Mouse (Mus musculus) limb, embryonic 10.5 days (tissue): ENCODE data around the gene Rab3a. TPM values are rescaled to one million over a fixed set of nuclear protein-coding genes. Genes with fewer than 3 reads are reported as not detected.

Experiments
- DNase-seq: peaks from one replicate; pipeline ENCODE4 v3.0.0-alpha.2; 2017; ENCODE audit warnings: low spot score
- H3K27ac ChIP-seq: fragments of 300-500 bp; sonication (generic); 2 replicates; pipeline ENCODE4 v1.5.1; 2016; ENCODE audit warnings: mild to moderate bottlenecking
- H3K27me3 ChIP-seq: fragments of 300-500 bp; sonication (generic); 2 replicates; pipeline ENCODE4 v1.6.1; 2016; ENCODE audit warnings: low read depth, mild to moderate bottlenecking; ENCODE audit not compliant: poor library complexity, severe bottlenecking
- H3K36me3 ChIP-seq: fragments of 300-500 bp; sonication (generic); 2 replicates; pipeline ENCODE4 v1.6.1; 2016; ENCODE audit warnings: mild to moderate bottlenecking, moderate library complexity
- H3K4me1 ChIP-seq: fragments of 300-500 bp; sonication (generic); 2 replicates; pipeline ENCODE4 v1.6.1; 2016
- H3K4me3 ChIP-seq: fragments of 300-500 bp; sonication (generic); 2 replicates; pipeline ENCODE4 v1.5.1; 2016; ENCODE audit warnings: mild to moderate bottlenecking, moderate library complexity
- H3K9me3 ChIP-seq: fragments of 300-500 bp; sonication (generic); replicated peaks from 2 replicates; pipeline ENCODE4 v1.6.1; 2016; ENCODE audit warnings: mild to moderate bottlenecking
- WGBS: fragments of 180-500 bp; shearing (Covaris S2); methylation state at CpG from one replicate; pipeline ENCODE4 v1.1.7; 2016; 5-methylcytosine and 5-hydroxymethylcytosine counted together
- polyA plus RNA-seq: library from polyadenylated mRNA; unstranded; fragments of >200 nt; fragmentation: Nextera tagmentation; extraction: Ambion mirVana; gene quantifications from 2 replicates; pipeline ENCODE4 v1.2.1, GENCODE M21; 2016

Rab3a gene
- polyA plus RNA-seq, 1 experiment from 2014 or later, result 10.8 TPM

DNA sequence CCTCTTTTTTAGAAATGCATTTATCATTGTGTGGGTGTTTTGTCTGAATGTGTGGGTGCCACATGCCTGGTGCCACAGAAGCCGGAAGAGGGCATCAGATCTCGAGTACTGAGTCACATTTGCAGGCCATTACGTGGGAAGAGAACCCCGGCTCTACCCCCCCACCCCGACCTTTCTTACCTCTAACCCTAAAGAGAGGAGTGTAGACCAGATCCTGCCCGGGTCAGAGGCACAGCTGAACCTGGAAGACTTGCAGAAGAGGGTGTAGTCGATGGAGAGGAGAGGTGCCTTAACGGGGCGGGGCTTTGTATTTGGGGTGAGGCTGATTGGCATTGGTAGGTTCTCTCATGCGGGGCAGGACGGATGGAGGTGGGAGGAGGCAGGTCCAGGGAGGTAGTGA, 9.7 kb upstream of the Rab3a start:
- 52% methylated on average over 11 of the region's 11 CpGs for WGBS
- no peak for DNase-seq

DNA sequence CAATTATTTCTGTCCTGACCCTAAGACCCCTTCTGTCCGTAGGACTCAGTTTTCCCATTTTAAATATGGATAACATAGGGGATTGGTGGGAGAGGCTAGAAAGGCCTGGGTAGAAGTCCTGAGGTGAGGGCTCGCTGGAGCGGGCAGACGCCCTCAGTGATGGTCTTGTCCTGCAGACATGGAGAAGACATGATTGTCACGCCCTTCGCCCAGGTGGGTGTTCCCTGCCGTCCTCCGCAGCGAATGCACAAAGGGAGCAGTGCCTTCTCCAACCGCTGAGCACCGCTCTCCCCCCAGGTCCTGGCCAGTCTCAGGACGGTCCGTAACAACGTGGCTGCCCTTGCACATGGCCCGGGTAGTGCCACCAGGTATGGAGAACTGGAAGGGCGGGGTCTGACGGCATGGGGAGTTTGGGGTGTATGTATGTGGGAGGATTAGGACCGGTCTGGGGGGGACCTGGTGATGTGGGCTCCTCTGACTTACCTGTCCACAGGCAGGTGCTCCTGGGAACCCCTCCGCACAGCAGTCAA, 8.7 kb upstream of the Rab3a start:
- Histone ChIP-seq H3K27ac (no peak overlapping the region), H3K36me3 (no peaks in the 10 kb centered on the region), H3K4me3 (no peak overlapping the region), H3K27me3 (peaks cover 95% of the 10 kb centered on the region), H3K4me1 (peaks cover 28% of the 10 kb centered on the region), H3K9me3 (no peaks in the 10 kb centered on the region)
- DNase-seq, result no peak
- 56% methylated on average over 19 of the region's 19 CpGs for WGBS

More for the DNA sequence above, 9.7 kb upstream of the Rab3a start:
- H3K27ac ChIP-seq, result no peak overlapping the region
- peaks cover 28% of the 10 kb centered on the region for H3K4me1 ChIP-seq
- H3K36me3 ChIP-seq, result no peaks in the 10 kb centered on the region
- H3K9me3 ChIP-seq, result no peaks in the 10 kb centered on the region
- H3K27me3 ChIP-seq, result peaks cover 100% of the 10 kb centered on the region
- H3K4me3 ChIP-seq, result no peak overlapping the region

DNA sequence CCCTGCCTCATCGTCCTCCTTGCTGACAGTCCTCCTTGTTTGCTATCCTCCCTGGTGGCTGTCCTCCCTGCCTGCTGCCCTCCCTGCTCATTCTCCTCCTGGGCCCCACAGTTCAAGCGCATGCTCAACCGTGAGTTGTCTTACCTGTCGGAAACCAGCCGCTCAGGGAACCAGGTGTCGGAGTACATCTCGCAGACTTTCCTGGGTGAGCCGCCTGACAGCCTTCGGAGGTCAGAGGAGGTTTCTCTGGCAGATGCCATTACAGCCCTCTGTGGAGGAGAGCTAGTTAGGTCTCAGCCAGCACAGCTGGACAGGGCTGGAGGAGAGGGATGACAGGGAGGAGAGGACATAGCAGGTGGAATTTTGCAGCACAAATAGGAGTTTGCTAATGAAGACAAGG, 7.8 kb upstream of the Rab3a start:
- Histone ChIP-seq H3K4me1 (peaks cover 27% of the 10 kb centered on the region), H3K9me3 (no peaks in the 10 kb centered on the region), H3K36me3 (no peaks in the 10 kb centered on the region), H3K4me3 (no peak overlapping the region), H3K27me3 (peaks cover 85% of the 10 kb centered on the region), H3K27ac (no peak overlapping the region)
- DNase-seq, result no peak
- WGBS, result 68% methylated on average over 9 of the region's 9 CpGs

DNA sequence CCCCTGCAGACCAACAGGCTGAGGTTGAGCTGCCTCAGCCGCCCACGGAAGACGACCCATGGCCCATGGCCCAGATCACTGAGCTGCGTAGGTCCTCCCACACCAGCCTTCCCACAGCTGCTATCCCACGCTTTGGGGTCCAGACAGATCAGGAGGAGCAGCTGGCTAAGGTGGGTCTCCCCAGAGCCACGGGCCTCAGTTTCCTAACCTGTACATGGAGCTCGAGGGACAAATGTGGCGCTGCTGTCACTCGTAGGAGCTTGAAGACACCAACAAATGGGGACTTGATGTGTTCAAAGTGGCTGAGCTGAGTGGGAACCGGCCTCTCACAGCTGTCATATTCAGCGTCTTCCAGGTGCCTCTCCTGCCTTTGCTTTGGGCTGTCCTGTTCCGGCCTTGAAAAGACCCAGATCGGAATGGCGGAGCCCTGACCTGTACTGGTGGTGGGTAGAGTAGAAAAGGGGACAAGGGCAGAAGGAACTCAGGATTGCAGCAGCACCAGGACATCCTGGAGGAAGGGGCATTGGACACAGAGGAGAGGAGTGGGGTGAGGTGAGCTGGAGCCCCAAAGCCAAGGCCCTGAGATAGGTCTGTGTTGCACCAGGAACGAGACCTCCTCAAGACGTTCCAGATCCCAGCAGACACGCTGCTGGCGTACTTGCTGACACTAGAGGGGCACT, 7.1 kb upstream of the Rab3a start:
- Histone ChIP-seq H3K36me3 (no peaks in the 10 kb centered on the region), H3K27me3 (peaks cover 79% of the 10 kb centered on the region), H3K4me3 (no peak overlapping the region), H3K9me3 (no peaks in the 10 kb centered on the region), H3K27ac (no peak overlapping the region), H3K4me1 (peaks cover 25% of the 10 kb centered on the region)
- no peak for DNase-seq
- 87% methylated on average over 18 of the region's 18 CpGs for WGBS

DNA sequence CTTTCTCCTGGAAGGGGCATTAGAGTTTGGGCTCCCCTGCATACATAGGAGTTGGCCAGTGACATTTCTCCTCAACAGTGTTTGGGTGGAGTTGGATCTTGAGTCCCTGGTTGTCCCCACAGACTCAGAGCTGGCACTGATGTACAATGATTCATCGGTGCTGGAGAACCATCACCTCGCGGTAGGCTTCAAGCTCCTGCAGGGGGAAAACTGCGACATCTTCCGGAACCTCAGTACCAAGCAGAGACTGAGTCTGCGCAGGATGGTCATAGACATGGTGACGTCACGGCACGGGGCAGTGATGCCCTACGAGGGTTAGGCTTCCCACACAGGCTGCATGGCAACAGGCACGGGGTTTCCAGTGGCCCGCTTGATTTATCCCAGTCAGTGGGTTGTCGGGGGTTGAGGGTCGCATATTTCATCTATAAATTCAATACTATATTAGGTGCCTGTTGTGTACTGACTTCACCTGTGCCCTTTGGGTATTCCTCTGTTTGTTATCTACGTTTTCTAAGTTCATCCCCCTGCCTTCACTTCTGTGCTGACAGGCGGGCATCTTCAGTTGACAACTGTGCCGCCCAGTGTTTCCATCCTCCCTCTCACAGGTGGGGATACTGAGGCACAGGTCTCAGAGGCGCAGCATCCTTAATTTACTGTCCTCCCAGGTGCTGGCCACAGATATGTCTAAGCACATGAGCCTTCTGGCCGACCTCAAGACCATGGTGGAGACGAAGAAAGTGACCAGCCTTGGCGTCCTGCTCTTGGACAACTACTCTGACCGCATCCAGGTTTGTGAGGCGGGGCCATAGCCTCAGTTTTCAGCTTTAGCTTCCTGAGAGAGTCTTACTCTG, 6.0 kb upstream of the Rab3a start:
- Histone ChIP-seq H3K4me1 (peaks cover 25% of the 10 kb centered on the region), H3K4me3 (no peak overlapping the region), H3K27ac (no peak overlapping the region), H3K27me3 (peaks cover 67% of the 10 kb centered on the region), H3K36me3 (no peaks in the 10 kb centered on the region), H3K9me3 (no peaks in the 10 kb centered on the region)
- WGBS, result 86% methylated on average over 23 of the region's 23 CpGs
- DNase-seq, result no peak

DNA sequence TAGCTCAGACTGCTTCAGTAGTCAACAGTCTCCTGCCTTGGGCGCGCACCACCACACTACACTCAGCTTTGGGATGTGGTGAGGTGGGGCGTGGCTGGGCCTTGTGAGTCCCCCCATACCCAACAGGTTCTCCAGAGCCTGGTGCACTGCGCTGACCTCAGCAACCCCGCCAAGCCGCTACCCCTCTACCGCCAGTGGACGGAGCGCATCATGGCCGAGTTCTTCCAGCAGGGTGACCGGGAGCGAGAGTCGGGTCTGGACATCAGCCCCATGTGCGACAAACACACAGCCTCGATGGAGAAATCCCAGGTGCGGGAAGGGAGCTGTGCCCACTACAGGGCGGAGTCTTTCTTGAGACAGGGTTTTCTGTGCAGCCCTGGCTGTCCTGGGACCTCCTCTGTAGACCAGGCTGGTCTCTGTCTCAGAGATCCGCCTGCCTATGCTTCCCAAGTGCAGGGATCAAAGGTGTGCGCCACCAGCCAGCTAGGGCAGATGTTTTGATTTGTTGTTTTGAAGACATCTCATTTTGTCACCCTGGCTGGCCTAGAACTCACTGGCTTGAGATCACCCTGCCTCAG, 5.3 kb upstream of the Rab3a start:
- H3K4me3 ChIP-seq, result no peak overlapping the region
- H3K27me3 ChIP-seq, result peaks cover 60% of the 10 kb centered on the region
- H3K27ac ChIP-seq, result no peak overlapping the region
- no peak for DNase-seq
- no peaks in the 10 kb centered on the region for H3K9me3 ChIP-seq
- 77% methylated on average over 19 of the region's 19 CpGs for WGBS
- H3K36me3 ChIP-seq, result no peaks in the 10 kb centered on the region
- peaks cover 24% of the 10 kb centered on the region for H3K4me1 ChIP-seq

DNA sequence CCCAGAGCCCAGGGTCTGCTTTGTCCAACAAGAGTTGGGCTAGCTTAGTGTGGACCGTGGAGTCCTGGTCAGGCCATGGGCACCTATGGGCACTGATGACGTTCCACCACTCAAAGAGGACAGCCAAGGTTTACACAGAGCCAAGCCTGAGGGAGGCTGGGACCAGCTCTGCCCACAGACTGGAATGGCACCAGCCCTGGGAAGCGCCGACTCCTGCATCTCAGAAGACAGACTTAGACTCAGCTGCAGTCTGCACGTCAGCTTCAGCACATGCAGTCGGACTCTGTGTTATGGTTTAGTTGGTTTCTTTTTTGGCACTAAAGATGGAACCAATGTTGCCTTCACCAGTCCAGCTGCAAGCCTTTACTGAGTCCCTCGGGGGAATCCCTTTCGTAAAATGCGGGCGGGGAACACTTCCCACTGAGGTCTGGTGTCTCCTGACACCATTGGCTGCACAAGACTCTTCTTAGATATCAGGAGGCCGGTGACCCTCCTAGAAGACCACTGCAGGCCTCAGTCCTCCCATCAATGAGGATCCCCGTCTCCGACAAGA, 4.3 kb upstream of the Rab3a start:
- Histone ChIP-seq H3K4me3 (no peak overlapping the region), H3K9me3 (no peaks in the 10 kb centered on the region), H3K36me3 (no peaks in the 10 kb centered on the region), H3K27me3 (peaks cover 50% of the 10 kb centered on the region), H3K4me1 (peaks cover 31% of the 10 kb centered on the region), H3K27ac (no peak overlapping the region)
- DNase-seq, result no peak
- 84% methylated on average over 13 of the region's 13 CpGs for WGBS

DNA sequence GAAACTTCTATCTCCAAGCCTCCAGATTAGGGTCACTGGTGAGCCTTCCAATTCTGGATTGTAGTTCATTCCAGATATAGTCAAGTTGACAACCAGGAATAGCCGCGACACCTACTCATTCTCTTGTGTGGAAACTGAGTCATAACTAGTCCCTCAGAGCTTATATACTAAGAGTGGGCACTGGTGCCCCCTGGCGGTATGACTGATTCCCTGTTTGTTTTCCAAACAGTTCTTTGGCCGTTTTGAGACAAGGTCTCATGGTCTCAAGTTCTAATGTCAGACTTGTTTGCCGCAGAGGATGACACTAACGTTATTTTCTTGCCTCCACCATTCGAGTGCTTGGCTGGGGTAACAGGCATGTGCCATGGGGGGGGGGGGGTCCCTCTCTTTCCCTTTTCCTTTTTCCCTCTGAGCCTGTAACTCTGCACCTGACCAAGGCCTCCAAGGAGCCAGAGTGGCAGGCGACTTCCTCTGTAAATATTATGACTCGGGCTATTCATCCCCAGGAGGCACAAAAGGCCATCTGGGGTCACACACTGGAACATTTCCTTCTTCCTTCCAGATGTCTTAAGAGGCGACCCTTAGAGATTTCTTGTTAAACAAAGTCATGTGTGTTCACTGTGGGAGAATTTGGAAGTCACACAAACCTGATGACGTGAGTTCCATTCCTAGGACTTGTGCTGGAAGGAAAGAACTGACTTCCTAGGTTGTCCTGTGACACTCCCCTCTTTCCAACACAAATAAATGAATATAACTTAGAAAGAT, 2.3 kb upstream of the Rab3a start:
- peak; percentile 77 for DNase-seq
- H3K4me1 ChIP-seq, result peaks cover 39% of the 10 kb centered on the region
- 0 out of 2 replicates have a peak overlapping the region, but pooled peaks have one; percentile 83 for H3K27ac ChIP-seq
- no peaks in the 10 kb centered on the region for H3K9me3 ChIP-seq
- no peak overlapping the region for H3K4me3 ChIP-seq
- peaks cover 35% of the 10 kb centered on the region for H3K27me3 ChIP-seq
- 29% methylated on average over 11 of the region's 11 CpGs for WGBS
- peaks cover 14% of the 10 kb centered on the region for H3K36me3 ChIP-seq

DNA sequence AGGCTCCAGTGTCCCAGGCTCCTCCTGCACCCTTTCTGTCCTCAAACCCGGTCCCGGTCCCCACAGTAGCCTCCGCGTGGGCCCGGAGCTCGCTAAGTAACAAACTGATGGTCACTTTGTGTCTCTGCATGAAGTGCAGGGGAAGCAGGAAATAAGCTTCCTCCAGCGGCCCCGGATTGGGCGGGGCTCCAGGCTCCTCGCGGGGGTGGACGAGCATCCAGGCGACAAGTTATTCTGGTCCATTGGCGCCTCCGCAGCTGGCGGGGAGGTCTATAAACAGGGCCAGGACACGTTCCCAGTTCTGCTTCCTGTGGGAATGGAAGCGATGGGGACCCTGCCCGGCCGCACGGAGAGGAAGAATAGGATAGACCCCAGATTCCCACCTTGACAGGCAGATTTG, 1.3 kb upstream of the Rab3a start:
- Histone ChIP-seq H3K27me3 (peaks cover 25% of the 10 kb centered on the region), H3K27ac (peak overlapping the region; percentile 83), H3K9me3 (no peaks in the 10 kb centered on the region), H3K4me3 (peak overlapping the region; percentile 26), H3K36me3 (peaks cover 24% of the 10 kb centered on the region), H3K4me1 (peaks cover 39% of the 10 kb centered on the region)
- no peak for DNase-seq
- 26% methylated on average over 21 of the region's 21 CpGs for WGBS

DNA sequence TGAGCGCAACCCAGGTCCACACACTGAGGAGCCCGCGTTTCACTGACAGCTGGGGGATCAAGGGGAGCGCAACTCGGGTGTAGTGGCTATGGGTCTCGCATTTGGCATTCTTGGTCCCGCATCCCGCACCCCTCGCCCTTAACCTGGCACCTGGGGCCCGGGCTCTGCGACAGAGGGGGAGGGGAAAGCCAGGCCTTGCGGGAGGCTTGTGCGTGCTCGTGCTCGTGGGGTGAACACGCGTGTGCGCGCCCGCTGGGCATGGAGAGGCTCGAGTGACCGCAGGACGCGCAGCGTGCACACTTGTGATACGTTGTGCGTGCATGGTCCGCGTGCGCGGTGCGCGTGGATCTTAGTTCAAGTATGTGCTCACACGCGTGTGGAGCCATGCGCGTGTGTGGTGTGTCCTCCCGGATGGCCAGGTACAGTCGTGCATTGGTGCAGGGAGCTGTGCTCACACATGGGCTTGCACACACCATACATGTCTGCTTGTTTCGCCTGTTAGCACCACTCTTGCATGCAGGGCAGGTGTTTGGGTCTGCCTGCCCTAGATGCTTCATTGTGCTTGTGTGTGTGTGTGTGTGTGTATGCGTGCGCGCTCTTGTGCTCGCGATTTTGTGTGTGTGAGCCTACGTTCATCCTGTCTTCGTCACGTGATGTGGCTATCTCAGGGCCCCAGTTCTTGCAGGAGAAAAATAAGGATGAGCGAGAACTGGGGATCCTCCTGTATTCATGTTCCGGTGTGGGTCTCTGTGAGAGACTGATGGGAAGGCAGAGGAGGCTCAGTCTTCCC, 587 bp downstream of the Rab3a start:
- Histone ChIP-seq H3K27ac (peak overlapping the region; percentile 83), H3K9me3 (no peaks in the 10 kb centered on the region), H3K27me3 (peaks cover 6% of the 10 kb centered on the region; the same call in 1 of the 2 replicates), H3K4me1 (peaks cover 55% of the 10 kb centered on the region), H3K36me3 (peaks cover 30% of the 10 kb centered on the region), H3K4me3 (peak overlapping the region; percentile 71)
- DNase-seq, result peak; percentile 63
- 19% methylated on average over 50 of the region's 50 CpGs for WGBS

DNA sequence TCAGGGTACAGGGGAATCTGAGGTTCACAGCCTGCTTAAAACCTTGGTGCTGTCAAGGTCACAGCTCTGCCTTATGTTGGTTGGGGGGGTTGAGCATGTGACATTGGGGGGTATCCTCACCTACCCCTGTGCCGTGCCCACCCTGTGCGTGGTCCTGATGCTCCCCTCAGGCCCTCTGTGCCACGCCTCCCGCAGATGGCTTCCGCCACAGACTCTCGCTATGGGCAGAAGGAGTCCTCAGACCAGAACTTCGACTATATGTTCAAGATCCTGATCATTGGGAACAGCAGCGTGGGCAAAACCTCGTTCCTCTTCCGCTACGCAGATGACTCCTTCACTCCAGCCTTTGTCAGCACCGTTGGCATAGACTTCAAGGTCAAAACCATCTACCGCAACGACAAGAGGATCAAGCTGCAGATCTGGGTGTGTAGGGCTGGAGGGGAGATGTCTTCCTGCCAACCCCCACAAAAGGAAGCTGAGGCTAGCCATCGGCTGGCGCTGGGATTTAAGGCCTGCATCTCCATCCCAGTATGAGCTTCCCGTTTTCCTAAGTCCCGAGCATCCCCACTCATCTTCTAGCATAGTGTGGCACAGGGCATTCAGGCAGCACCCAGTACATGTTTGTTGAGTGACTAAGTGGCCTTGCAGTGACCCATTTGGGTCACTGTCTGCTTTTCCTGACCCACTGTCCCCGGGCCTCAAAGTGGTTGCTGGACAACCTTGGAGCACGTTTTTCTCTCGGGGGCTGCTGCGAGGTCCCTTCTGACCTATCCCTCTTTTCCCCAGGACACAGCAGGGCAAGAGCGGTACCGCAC, 1.4 kb downstream of the Rab3a start:
- Histone ChIP-seq H3K4me1 (peaks cover 61% of the 10 kb centered on the region), H3K27me3 (0 out of 2 replicates have a peak, but pooled peaks cover 4% of the 10 kb centered on the region), H3K4me3 (peak overlapping the region; percentile 71), H3K36me3 (peaks cover 30% of the 10 kb centered on the region), H3K27ac (no peak overlapping the region), H3K9me3 (no peaks in the 10 kb centered on the region)
- WGBS, result 87% methylated on average over 24 of the region's 24 CpGs
- DNase-seq, result no peak
